Mouse (Mus musculus): ENCODE data around the gene Cdca8. TPM values are rescaled to one million over a fixed set of nuclear protein-coding genes. Genes with fewer than 3 reads are reported as not detected.
A peak's percentile ranks its signal among the peaks of the same experiment; 100 is the strongest.

Cdca8 gene
- polyA plus RNA-seq, 1 experiment from 2014 or later = 293 TPM

DNA sequence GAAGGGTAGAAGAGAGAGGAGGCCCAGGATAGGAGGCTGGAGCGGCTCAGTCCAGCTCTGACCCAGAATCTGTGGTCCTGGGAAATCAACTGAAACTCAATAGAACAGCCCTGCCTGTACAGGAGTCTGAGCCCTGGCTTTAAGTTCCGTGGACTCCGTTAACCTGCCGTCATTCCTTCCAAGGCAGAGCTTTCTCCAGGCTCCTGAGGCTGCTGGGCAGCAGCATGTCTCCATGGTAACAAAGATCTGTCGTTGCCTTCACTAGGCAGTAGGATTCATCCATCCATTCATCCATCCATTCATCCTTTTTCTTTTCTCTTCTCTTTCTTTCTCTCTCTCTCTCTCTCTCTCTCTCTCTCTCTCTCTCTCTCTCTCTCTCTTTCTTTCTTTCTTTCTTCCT is 31.6 kb upstream of the Cdca8 start:
- 40% methylated on average over 5 of the region's 5 CpGs for WGBS
- Histone ChIP-seq H3K4me3 (no peak overlapping the region), H3K4me1 (peaks cover 84% of the 10 kb centered on the region), H3K9me3 (no peaks in the 10 kb centered on the region), H3K27me3 (ENCODE audit: poor library complexity, severe bottlenecking) (peaks cover 6% of the 10 kb centered on the region; the same call in 1 of the 2 replicates), H3K36me3 (replicated peaks) (no peaks in the 10 kb centered on the region), H3K27ac (peak overlapping the region; percentile 85)
- DNase-seq (ENCODE audit: extremely low spot score, low spot score) = no peak

DNA sequence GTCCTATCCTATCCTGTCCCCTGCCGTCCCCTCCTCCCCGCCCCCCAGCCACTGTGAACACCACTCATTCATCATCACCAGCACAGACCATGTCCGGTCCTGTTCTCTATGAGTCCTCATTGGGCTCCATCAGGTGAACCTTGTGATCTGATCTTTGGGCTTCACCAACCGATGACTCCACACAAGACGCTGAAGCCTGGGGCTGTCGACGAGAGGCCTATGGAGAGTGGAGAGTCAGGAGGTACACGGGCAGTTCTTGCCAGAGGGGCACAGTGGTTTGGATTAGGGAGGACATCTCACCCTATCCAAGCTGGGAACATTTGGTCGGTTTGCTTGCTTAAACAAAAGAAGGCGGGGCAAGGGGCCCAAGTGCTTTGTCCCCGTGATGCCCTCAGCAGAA is 31.1 kb upstream of the Cdca8 start:
- DNase-seq (ENCODE audit: extremely low spot score, low spot score) = no peak
- no peaks in the 10 kb centered on the region for H3K9me3 ChIP-seq
- no peak overlapping the region for H3K4me3 ChIP-seq
- H3K36me3 ChIP-seq (replicated peaks) = no peaks in the 10 kb centered on the region
- peak overlapping the region; percentile 85 for H3K27ac ChIP-seq
- H3K4me1 ChIP-seq = peaks cover 84% of the 10 kb centered on the region
- H3K27me3 ChIP-seq (ENCODE audit: poor library complexity, severe bottlenecking) = peaks cover 6% of the 10 kb centered on the region; the same call in 1 of the 2 replicates
- 71% methylated on average over 11 of the region's 11 CpGs for WGBS

DNA sequence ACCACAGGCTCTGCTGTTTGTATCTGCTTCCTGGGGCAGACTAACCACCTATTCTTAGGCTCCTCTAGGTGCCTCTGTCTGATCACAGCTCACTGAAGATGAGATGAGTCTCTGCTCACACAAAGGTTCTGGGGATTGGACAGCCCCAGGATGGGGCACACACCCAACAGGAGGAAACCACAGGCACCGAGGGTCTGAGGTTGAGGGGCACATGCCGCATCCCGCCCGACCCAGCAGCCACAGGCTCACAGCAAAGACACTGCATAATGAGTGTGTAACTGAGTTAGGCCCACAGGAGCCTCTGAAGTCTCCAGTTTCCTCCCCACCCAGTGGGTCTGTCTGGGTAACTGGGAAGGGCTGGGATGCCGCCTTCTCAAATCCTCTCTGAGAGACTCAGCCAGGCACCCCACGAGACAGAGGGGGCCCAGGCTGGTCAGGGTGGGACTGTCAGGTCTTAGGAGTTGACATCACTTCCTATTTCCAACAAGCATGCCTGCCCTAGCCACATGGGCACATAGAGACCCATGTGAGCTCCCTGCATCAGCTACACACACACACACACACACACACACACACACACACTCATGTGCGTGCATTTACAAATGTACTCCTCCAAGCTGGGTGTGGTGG is 30.2 kb upstream of the Cdca8 start:
- Histone ChIP-seq H3K27me3 (ENCODE audit: poor library complexity, severe bottlenecking) (peaks cover 6% of the 10 kb centered on the region; the same call in 1 of the 2 replicates), H3K36me3 (replicated peaks) (no peaks in the 10 kb centered on the region), H3K4me1 (peaks cover 88% of the 10 kb centered on the region), H3K9me3 (no peaks in the 10 kb centered on the region), H3K4me3 (no peak overlapping the region), H3K27ac (peak overlapping the region; percentile 85)
- WGBS = 70% methylated on average over 7 of the region's 7 CpGs
- DNase-seq (ENCODE audit: extremely low spot score, low spot score) = no peak

DNA sequence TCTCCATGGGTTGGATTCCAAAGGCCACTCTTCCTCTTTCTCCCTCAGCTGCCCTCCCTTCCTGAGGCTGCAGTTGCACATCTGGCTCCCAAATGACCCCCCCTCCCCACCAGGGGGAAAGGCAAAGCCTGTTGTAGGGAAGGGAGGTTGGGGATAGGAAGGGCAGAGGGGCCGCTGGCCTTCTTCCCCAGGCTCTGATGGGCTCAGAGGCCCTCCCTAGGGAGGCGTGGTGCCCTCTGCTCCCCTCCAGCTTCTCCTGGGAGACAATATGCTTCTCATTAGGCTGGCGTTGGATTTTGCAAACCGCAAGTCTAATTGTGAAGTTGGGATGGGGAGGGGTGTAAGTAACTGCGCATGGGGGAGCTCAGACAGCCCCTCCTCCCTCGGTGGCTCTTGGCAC is 29.6 kb upstream of the Cdca8 start:
- peaks cover 94% of the 10 kb centered on the region for H3K4me1 ChIP-seq
- H3K27ac ChIP-seq = peak overlapping the region; percentile 85
- H3K36me3 ChIP-seq (replicated peaks) = no peaks in the 10 kb centered on the region
- H3K27me3 ChIP-seq (ENCODE audit: poor library complexity, severe bottlenecking) = peaks cover 6% of the 10 kb centered on the region; the same call in 1 of the 2 replicates
- WGBS = 46% methylated on average over 6 of the region's 6 CpGs
- no peak for DNase-seq (ENCODE audit: extremely low spot score, low spot score)
- no peaks in the 10 kb centered on the region for H3K9me3 ChIP-seq
- no peak overlapping the region for H3K4me3 ChIP-seq

DNA sequence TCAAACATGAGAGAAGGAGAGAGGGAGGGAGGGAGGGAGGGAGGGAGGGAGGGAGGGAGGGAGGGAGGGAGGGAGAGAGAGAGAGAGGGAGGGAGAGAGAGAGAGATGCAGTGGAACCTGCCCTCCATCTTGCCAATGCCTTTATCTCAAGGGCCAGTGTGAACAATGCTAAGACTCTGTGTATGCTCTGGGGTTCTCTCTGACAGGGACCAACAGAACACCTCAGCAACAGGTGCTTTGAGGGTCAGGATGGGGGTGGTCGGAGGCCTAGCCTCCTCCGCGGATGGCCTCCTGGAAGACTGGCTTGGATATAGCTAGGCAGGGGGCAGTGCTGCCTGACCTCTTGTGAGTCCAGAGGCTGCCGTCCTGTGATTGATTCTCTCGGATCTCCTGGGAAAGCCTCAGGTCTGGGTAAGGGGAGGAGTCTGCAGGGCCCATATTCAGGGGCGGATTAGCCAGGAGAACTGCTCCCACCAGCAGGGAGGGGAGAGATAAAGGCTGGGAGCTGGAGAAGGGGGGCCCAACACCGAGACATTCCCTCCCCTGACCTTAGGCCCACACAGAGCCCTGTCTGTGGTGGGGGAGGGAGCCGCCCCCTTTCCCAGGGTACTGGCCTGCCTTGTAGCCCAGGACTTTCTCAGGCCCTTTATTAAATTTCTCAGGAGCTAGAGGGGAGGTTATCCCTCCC is 25.9 kb upstream of the Cdca8 start:
- Histone ChIP-seq H3K36me3 (replicated peaks) (no peaks in the 10 kb centered on the region), H3K9me3 (no peaks in the 10 kb centered on the region), H3K4me1 (peaks cover 75% of the 10 kb centered on the region), H3K27me3 (ENCODE audit: poor library complexity, severe bottlenecking) (no peaks in the 10 kb centered on the region), H3K27ac (peak overlapping the region; percentile 89), H3K4me3 (peak overlapping the region; percentile 27; the same call in 1 of the 2 replicates)
- 4% methylated on average over 8 of the region's 8 CpGs for WGBS
- peak; percentile 81 for DNase-seq (ENCODE audit: extremely low spot score, low spot score)

DNA sequence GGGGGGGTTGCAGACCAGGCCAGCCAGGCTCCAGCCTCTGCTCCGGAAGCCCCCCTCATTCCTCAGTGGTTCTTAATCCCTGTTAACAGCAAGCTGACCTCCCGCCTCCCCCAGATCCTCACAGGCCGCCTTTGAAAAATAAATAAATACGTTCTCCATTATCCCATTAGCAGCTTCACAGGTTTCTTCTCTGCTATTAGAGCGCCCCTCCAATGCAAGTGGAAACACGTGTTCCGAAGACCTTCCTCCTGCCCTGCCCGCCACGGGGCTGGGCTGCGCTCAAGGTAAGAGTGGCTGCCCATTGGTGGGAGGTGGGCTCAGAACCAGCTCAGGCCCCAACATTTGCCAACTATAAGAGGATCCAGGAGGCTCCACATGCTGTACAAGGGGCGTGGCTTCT is 23.5 kb upstream of the Cdca8 start:
- Histone ChIP-seq H3K9me3 (no peaks in the 10 kb centered on the region), H3K27ac (peak overlapping the region; percentile 89), H3K27me3 (ENCODE audit: poor library complexity, severe bottlenecking) (no peaks in the 10 kb centered on the region), H3K4me3 (no peak overlapping the region), H3K4me1 (peaks cover 64% of the 10 kb centered on the region), H3K36me3 (replicated peaks) (no peaks in the 10 kb centered on the region)
- no peak for DNase-seq (ENCODE audit: extremely low spot score, low spot score)
- 47% methylated on average over 11 of the region's 11 CpGs for WGBS

DNA sequence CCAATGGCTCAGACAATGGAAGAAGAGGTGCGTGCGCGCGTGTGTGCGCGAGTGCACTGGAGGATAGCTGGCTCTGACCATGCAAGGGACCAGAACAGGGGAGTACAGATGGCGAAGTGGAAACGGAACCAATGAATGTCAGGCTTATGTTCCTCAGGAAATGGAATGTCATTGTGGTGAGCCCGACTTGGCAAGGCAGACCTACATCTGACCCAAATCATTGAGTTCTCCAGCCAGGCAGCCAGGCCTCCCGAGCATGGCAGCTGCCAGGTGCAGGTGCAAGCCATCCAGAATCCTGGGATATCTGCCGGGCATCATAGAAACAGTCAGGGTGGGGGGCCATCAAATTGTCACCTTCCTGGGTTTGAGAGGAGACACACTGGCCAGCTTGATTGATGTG is 21.8 kb upstream of the Cdca8 start:
- H3K4me3 ChIP-seq = no peak overlapping the region
- WGBS = 95% methylated on average over 11 of the region's 11 CpGs
- DNase-seq (ENCODE audit: extremely low spot score, low spot score) = no peak
- 0 out of 2 replicates have a peak overlapping the region, but pooled peaks have one; percentile 3 for H3K27ac ChIP-seq
- no peaks in the 10 kb centered on the region for H3K9me3 ChIP-seq
- peaks cover 54% of the 10 kb centered on the region for H3K4me1 ChIP-seq
- no peaks in the 10 kb centered on the region for H3K36me3 ChIP-seq (replicated peaks)
- no peaks in the 10 kb centered on the region for H3K27me3 ChIP-seq (ENCODE audit: poor library complexity, severe bottlenecking)

DNA sequence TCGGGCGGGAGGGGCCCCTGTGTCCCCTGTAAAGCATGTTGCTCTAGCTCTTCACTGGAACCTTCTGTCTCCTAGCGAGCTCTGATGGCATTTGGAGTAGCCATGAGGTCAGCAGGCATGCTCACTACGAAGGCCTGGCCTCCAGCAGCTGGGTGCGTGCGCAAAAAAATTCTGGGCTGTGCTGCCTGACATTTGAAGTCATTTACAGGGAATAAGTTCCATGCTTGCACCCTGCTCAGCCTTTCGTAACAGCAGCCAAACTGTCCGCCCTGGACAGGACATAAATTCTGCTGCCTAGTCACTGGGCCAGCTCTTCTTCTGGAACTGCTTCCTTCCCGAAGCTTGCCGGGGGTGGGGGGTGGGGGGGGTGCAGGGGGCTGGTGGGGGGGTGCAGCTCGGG is 20.0 kb upstream of the Cdca8 start:
- no peak for DNase-seq (ENCODE audit: extremely low spot score, low spot score)
- no peak overlapping the region for H3K4me3 ChIP-seq
- no peaks in the 10 kb centered on the region for H3K9me3 ChIP-seq
- peak overlapping the region; percentile 72 for H3K27ac ChIP-seq
- 78% methylated on average over 11 of the region's 11 CpGs for WGBS
- no peaks in the 10 kb centered on the region for H3K36me3 ChIP-seq (replicated peaks)
- H3K27me3 ChIP-seq (ENCODE audit: poor library complexity, severe bottlenecking) = 0 out of 2 replicates have a peak, but pooled peaks cover under 1% of the 10 kb centered on the region
- peaks cover 35% of the 10 kb centered on the region for H3K4me1 ChIP-seq

DNA sequence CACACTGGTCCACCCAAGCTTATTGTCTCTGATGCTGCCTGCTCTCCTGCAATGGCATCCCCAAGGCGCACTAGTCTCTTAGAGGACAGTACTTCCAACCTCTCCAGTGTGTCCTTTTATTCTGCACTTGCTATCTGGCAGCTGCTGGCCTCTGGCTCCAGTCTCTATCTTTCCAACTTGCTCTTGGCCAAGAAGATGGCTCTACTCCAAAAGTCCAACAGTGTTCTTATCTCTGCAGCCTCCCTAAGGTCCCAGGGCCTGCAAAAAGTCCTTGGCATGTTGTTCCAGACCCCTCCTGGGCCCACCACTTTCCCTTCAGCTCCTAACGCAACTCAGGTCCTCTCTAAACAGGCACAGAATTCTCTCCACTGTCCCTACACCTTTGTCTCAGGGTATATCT is 18.2 kb upstream of the Cdca8 start:
- 90% methylated on average over 2 of the region's 2 CpGs for WGBS
- Histone ChIP-seq H3K4me1 (peaks cover 17% of the 10 kb centered on the region), H3K4me3 (no peak overlapping the region), H3K27me3 (ENCODE audit: poor library complexity, severe bottlenecking) (0 out of 2 replicates have a peak, but pooled peaks cover 3% of the 10 kb centered on the region), H3K9me3 (no peaks in the 10 kb centered on the region), H3K27ac (no peak overlapping the region), H3K36me3 (replicated peaks) (no peaks in the 10 kb centered on the region)
- DNase-seq (ENCODE audit: extremely low spot score, low spot score) = no peak

DNA sequence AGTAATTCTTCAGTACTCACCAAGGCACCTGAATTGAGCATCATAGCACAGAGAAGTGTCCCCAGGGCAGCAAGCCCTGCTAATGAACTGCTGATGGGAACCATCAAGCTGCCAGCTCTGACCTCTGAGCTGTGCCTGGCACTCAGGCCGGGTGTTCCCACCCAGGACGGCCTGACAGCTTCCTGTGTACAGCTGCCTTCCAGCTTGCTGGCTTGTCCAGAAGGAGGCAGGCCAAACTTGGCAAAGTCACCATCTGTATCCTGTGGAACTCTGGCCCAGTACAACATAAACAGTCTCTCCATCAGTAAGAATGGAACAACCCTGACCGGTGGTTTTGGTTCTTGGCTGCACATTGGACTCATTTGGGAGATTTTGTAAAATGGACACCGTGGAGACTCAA is 14.4 kb upstream of the Cdca8 start:
- DNase-seq (ENCODE audit: extremely low spot score, low spot score) = no peak
- WGBS = 73% methylated on average over 4 of the region's 4 CpGs
- H3K4me3 ChIP-seq = no peak overlapping the region

DNA sequence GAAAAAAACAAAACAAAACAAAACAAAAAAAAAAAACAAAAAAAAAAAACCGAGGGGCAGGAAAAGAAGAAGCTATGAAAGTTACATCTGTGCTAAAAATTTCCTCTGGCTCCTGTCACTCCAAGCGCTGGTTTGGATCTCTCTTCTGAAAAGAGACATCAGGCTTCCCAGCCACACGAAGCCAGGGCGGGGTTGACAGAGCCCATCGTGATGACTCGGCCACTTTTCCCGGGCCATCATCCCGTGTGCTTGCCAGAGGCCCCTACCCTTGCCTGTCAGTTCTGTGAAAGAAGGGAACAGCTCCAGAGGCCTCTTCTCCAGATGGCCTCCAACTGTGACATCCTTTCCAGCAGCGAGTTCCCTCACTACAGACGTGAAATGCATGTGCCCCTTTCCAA is 11.9 kb upstream of the Cdca8 start:
- DNase-seq (ENCODE audit: extremely low spot score, low spot score) = no peak

More for the DNA sequence above, 14.4 kb upstream of the Cdca8 start:
- Histone ChIP-seq H3K4me1 (peaks cover 5% of the 10 kb centered on the region), H3K27ac (0 out of 2 replicates have a peak overlapping the region, but pooled peaks have one; percentile 20), H3K9me3 (no peaks in the 10 kb centered on the region), H3K27me3 (ENCODE audit: poor library complexity, severe bottlenecking) (0 out of 2 replicates have a peak, but pooled peaks cover 3% of the 10 kb centered on the region), H3K36me3 (replicated peaks) (no peaks in the 10 kb centered on the region)

DNA sequence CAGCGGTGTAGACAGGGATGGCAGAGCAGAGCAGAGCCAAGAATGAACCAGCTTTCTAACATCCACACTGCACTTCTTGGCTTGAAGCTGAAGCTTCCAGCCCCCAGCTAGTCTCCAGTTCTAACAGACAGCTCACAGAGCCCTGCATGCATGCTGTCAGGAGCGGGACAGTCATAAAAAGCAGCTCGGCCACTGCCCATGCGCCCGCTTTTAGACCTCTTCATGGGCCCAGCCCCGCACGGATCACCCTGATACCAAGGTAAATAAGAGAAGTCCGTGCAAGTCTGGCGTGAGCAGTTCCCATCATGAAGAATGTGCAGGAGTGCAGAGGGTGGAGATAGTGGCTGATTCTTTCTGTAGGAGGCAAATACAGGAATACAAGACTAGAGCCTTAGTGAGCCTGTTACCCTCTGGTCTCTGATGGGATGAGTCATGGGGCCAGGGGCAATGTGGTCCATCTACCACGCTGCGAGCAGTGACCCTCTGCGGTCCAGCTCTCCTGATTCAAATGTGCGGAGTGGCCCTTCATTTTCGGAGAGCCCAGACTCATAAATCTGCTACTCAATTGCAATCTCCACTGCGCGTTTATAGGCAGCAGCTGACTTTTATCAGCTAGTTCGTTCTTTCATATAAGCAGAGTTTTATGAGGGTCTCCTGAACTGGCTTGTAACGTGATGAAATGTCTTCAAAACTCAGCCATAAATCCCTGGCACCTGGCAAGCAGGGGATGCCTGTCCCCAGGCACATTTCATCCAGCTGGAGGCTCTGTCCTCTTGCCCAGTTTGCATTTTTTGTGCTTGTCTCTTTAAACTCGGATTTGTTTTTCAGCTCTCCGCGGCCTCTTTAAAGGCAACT is 11.3 kb upstream of the Cdca8 start:
- Histone ChIP-seq H3K27ac (peak overlapping the region; percentile 37; the same call in 1 of the 2 replicates), H3K9me3 (no peaks in the 10 kb centered on the region), H3K4me1 (peaks cover 12% of the 10 kb centered on the region), H3K27me3 (ENCODE audit: poor library complexity, severe bottlenecking) (0 out of 2 replicates have a peak, but pooled peaks cover 3% of the 10 kb centered on the region), H3K36me3 (replicated peaks) (0 out of 2 replicates have a peak, but pooled peaks cover 2% of the 10 kb centered on the region), H3K4me3 (no peak overlapping the region)
- 89% methylated on average over 21 of the region's 21 CpGs for WGBS
- no peak for DNase-seq (ENCODE audit: extremely low spot score, low spot score)

More for the DNA sequence above, 11.9 kb upstream of the Cdca8 start:
- 0 out of 2 replicates have a peak, but pooled peaks cover 3% of the 10 kb centered on the region for H3K27me3 ChIP-seq (ENCODE audit: poor library complexity, severe bottlenecking)
- H3K36me3 ChIP-seq (replicated peaks) = 0 out of 2 replicates have a peak, but pooled peaks cover under 1% of the 10 kb centered on the region
- no peak overlapping the region for H3K4me3 ChIP-seq
- no peak overlapping the region for H3K27ac ChIP-seq
- H3K9me3 ChIP-seq = no peaks in the 10 kb centered on the region
- 57% methylated on average over 10 of the region's 10 CpGs for WGBS
- peaks cover 12% of the 10 kb centered on the region for H3K4me1 ChIP-seq

All from forebrain, embryonic 10.5 days (tissue).